Mouse (Mus musculus) lung, postnatal 0 days (tissue): Measurements from ENCODE around the gene Rnps1. TPM values are rescaled to one million over a fixed set of nuclear protein-coding genes. Genes with fewer than 3 reads are reported as not detected.
A peak's percentile ranks its signal among the peaks of the same experiment; 100 is the strongest.

Source experiments
- ATAC-seq: fragments of 200-750 bp; cut with Nextera tagmentation; 2 replicates; pipeline ENCODE4 v1.8.0; 2017; ENCODE audit warnings: moderate library complexity
- DNase-seq: peaks from one replicate; pipeline ENCODE4 v3.0.0-alpha.2; 2016; ENCODE audit warnings: low spot score
- H3K27ac ChIP-seq: fragments of 300-500 bp; sonication (generic); 2 replicates; pipeline ENCODE4 v1.5.1; 2014; ENCODE audit warnings: antibody characterized with exemption, mild to moderate bottlenecking, low read length, mixed read lengths
- H3K27me3 ChIP-seq: fragments of 300-500 bp; sonication (generic); replicated peaks from 2 replicates; pipeline ENCODE4 v1.6.1; 2014; ENCODE audit warnings: low read length, mixed read lengths; ENCODE audit not compliant: insufficient read depth
- H3K36me3 ChIP-seq: fragments of 300-500 bp; sonication (generic); 2 replicates; pipeline ENCODE4 v1.6.1; 2014; ENCODE audit warnings: low read length, mixed read lengths; ENCODE audit not compliant: insufficient read depth
- H3K4me1 ChIP-seq: fragments of 300-500 bp; sonication (generic); 2 replicates; pipeline ENCODE4 v1.6.1; 2014; ENCODE audit warnings: antibody characterized with exemption, low read depth, low read length, mixed read lengths; ENCODE audit not compliant: insufficient read depth
- H3K4me2 ChIP-seq: fragments of 300-500 bp; sonication (generic); replicated peaks from 2 replicates; pipeline ENCODE4 v1.6.1; 2014; ENCODE audit warnings: low read depth, mild to moderate bottlenecking, low read length, moderate library complexity, mixed read lengths
- H3K4me3 ChIP-seq: fragments of 300-500 bp; sonication (generic); 2 replicates; pipeline ENCODE4 v1.5.1; 2014; ENCODE audit warnings: low read depth, low read length
- H3K9ac ChIP-seq: fragments of 300-500 bp; sonication (generic); replicated peaks from 2 replicates; pipeline ENCODE4 v1.6.1; 2014; ENCODE audit warnings: low read depth, mild to moderate bottlenecking
- H3K9me3 ChIP-seq: fragments of 300-500 bp; sonication (generic); 2 replicates; pipeline ENCODE4 v1.6.1; 2016; ENCODE audit warnings: low read length, mixed read lengths
- CTCF ChIP-seq: IDR thresholded peaks from 2 replicates; pipeline ENCODE4 v1.5.1; 2016; ENCODE audit warnings: antibody characterized with exemption, mild to moderate bottlenecking
- EP300 ChIP-seq: IDR thresholded peaks from 2 replicates; pipeline ENCODE4 v1.6.1; 2016; ENCODE audit warnings: antibody characterized with exemption, mild to moderate bottlenecking, control low read depth
- WGBS: fragments of 180-500 bp; shearing (Covaris S2); extraction: QIAGEN DNeasy Blood & Tissue Kit; methylation state at CpG from one replicate; pipeline ENCODE4 v1.1.7; 2014; 5-methylcytosine and 5-hydroxymethylcytosine counted together
- polyA plus RNA-seq: library from polyadenylated mRNA; unstranded; fragments of >200 nt; fragmentation: Nextera tagmentation; extraction: Ambion mirVana; gene quantifications from 2 replicates; pipeline ENCODE4 v1.2.1, GENCODE M21; 2015

Gene Rnps1
- polyA plus RNA-seq, 1 experiment from 2014 or later, result 109 TPM

DNA sequence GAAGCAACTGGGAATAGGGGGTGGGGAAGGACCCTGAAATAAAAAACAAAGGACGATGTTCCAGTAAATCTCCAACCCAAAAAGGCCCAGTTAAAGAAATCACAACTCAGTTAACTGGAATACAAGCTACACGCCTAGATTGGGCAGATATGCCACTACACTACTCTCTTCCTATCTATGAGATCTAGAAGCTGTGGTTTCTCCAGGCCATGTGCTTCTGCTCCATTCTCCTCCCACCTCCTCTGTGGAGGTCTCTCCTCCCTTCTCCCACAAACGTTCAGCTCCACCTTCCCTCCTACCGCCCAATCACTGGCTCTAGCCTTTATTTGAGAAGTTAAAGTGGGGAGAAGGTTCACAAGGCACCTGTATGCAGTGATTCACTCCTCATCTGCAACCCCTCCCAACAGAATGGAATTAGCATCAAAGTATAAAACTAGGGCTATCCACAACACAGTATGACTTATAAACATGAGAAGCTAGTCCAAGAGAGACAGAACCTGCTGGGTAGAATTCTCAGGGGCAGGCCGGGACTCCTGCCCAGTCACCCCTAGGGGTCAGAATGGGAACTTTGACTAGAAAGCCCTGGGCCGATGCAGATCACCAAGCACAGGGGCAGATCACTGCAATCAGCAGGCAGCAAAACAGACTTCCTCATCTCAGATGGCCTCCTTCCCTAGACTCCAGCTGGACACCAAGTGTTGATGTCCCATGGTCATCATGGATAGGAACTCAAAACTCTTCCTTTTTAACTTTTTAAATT, 49.2 kb downstream of the Rnps1 start:
- H3K27ac ChIP-seq, result no peak overlapping the region

DNA sequence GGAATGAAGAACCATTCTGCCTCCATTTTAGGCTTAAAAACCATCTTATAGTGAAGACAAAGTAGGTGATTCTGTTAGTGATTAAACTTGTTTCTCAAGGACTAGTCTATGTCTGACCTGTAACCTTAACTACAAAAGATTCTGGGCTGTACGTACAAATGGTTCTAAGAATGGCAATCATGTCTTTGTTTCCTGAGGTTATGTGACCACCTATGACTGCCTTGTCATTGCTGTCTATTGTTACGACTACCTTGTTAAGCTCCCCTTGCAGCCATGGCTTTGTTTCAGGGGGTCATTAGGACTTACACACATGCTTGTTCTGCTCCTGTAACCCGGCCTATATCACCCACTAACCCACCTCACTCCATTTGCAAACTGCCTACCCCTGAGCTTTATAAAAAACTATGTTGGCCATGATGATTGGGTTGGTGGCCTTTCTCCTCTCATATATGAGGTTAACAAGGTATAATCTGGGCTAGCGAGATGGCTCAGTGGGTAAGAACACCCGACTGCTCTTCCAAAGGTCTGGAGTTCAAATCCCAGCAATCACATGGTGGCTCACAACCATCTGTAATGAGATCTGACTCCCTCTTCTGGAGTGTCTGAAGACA, 54.4 kb downstream of the Rnps1 start:
- no peak overlapping the region for H3K4me2 ChIP-seq
- no peaks in the 10 kb centered on the region for H3K9me3 ChIP-seq
- TF ChIP-seq CTCF (no peak), EP300 (no peak)
- H3K9ac ChIP-seq, result no peak overlapping the region
- H3K36me3 ChIP-seq, result no peaks in the 10 kb centered on the region
- ATAC-seq (no peak), DNase-seq (no peak)
- H3K4me3 ChIP-seq, result no peak overlapping the region
- peaks cover 20% of the 10 kb centered on the region; the same call in 1 of the 2 replicates for H3K4me1 ChIP-seq
- 88% methylated on average over 5 of the region's 5 CpGs for WGBS
- no peak overlapping the region for H3K27ac ChIP-seq
- no peaks in the 10 kb centered on the region for H3K27me3 ChIP-seq

More for the DNA sequence above, 49.2 kb downstream of the Rnps1 start:
- H3K4me2 ChIP-seq, result no peak overlapping the region
- 44% methylated on average over 6 of the region's 6 CpGs for WGBS
- TF ChIP-seq CTCF, result no peak; the same call in 1 of the 2 replicates
- TF ChIP-seq EP300, result no peak
- no peaks in the 10 kb centered on the region for H3K27me3 ChIP-seq
- H3K9ac ChIP-seq, result no peak overlapping the region
- no peaks in the 10 kb centered on the region for H3K4me1 ChIP-seq
- H3K9me3 ChIP-seq, result no peaks in the 10 kb centered on the region
- H3K4me3 ChIP-seq, result no peak overlapping the region
- no peak for DNase-seq
- ATAC-seq, result no peak
- no peaks in the 10 kb centered on the region for H3K36me3 ChIP-seq

DNA sequence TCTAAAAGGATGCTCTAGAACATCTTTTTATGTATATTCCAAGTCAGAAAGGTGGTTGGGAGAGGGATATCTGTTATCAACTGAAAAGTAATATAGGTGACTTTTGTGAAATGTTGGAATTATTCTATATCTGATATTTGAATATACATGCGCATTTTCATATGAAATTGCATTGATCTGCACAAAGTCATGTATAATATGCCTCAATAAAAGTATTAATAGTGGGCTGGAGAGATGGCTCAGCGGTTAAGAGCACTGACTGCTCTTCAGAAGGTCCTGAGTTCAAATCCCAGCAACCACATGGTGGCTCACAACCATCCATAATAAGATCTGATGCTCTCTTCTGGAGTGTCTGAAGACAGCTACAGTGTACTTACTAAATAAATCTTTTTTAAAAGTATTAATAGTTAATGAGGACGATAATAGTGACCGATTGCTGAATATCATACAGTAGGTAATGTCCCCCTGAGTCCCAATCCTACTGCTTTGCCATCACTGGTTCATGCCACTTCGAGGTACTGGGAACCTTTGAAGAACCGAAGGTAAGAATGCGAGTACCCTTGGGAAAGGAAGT, 55.1 kb downstream of the Rnps1 start:
- H3K9me3 ChIP-seq, result no peaks in the 10 kb centered on the region
- DNase-seq (no peak), ATAC-seq (no peak)
- TF ChIP-seq EP300 (no peak), CTCF (no peak)
- peak overlapping the region; percentile 34 for H3K27ac ChIP-seq
- peak overlapping the region; percentile 85 for H3K4me2 ChIP-seq
- no peaks in the 10 kb centered on the region for H3K36me3 ChIP-seq
- peaks cover 20% of the 10 kb centered on the region; the same call in 1 of the 2 replicates for H3K4me1 ChIP-seq
- no peaks in the 10 kb centered on the region for H3K27me3 ChIP-seq
- peak overlapping the region; percentile 64; the same call in 1 of the 2 replicates for H3K9ac ChIP-seq
- 17% methylated on average over 7 of the region's 7 CpGs for WGBS
- peak overlapping the region; percentile 73 for H3K4me3 ChIP-seq

DNA sequence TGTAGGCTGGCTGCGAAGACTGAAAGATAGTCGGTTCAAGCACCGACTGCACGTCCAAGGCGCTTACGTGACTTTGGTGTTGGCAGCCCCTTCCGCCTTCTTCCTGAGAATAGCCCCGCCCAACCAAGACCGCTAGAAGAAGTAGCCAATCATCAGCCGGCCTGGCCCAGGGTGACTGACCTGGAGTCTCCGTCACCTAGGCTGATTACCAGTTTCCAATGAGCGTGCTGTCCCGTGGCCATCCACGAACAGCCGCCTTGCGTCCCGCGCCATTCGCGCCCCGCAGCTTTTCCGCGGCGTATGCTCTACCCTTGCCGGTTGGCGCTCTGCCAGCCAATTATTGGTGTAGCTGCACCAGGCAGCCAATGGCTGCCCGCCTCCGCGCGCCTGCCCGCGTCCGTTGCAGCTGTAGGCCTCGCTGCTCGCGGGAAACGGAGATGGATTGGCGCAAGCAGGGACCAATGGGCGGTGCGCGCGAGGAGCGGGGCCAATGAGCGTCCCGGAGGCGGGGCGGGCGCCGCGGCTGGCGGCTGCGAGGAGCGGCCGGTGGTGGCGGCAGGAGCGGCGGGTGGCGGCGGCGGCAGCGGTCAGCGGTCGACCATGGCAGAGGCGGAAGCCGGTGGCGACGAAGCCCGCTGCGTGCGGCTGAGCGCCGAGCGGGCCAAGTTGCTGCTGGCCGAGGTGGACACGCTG, 55.7 kb downstream of the Rnps1 start, which contains the start of the genes E4f1 and Pgp:
TSS of gene E4f1 (minus strand) at position 404 of the 693 bp plus-strand sequence.
TSS of gene Pgp (plus strand) at position 483 of the 693 bp plus-strand sequence.
- under 1% methylated on average over 61 of the region's 75 CpGs for WGBS
- Histone ChIP-seq H3K4me1 (peaks cover 20% of the 10 kb centered on the region; the same call in 1 of the 2 replicates), H3K4me3 (peak within 1 kb of the TSS; percentile 73), H3K27ac (peak within 1 kb of the TSS; percentile 75), H3K27me3 (no peaks in the 10 kb centered on the region), H3K9ac (peak within 1 kb of the TSS; percentile 64), H3K36me3 (0 out of 2 replicates have a peak, but pooled peaks cover 4% of the 10 kb centered on the region), H3K4me2 (peak within 1 kb of the TSS; percentile 85), H3K9me3 (no peaks in the 10 kb centered on the region)
- ATAC-seq (peak; percentile 99), DNase-seq (peak; percentile 99)
- TF ChIP-seq EP300 (no peak), CTCF (peak; percentile 19; the same call in 1 of the 2 replicates)

DNA sequence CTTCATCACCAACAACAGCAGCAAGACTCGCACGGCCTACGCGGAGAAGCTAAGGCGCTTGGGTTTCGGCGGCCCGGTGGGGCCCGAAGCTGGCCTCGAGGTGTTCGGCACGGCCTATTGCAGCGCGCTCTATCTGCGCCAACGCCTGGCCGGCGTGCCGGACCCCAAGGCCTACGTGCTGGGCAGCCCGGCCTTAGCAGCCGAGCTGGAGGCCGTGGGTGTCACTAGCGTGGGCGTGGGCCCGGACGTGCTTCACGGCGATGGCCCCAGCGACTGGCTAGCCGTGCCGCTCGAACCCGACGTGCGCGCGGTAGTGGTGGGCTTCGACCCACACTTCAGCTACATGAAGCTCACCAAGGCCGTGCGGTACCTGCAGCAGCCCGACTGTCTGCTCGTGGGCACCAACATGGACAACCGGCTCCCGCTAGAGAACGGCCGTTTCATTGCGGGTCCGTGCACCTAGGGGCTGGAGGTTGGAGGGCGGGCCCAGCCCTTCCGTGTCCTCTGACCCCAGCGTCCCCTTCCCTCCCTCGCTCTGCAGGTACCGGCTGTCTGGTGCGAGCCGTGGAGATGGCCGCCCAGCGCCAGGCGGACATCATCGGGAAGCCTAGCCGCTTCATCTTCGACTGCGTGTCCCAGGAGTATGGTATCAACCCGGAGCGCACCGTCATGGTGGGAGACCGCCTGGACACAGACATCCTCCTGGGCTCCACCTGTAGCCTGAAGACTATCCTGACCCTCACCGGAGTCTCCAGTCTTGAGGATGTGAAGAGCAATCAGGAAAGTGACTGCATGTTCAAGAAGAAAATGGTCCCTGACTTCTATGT, 56.5 kb downstream of the Rnps1 start:
- no peaks in the 10 kb centered on the region for H3K9me3 ChIP-seq
- ATAC-seq (peak; percentile 43), DNase-seq (peak; percentile 46)
- under 1% methylated on average over 64 of the region's 68 CpGs for WGBS
- no peak for TF ChIP-seq CTCF
- peak overlapping the region; percentile 64 for H3K9ac ChIP-seq
- H3K27me3 ChIP-seq, result no peaks in the 10 kb centered on the region
- peaks cover 20% of the 10 kb centered on the region; the same call in 1 of the 2 replicates for H3K4me1 ChIP-seq
- peak overlapping the region; percentile 85 for H3K4me2 ChIP-seq
- H3K36me3 ChIP-seq, result peaks cover 12% of the 10 kb centered on the region; the same call in 1 of the 2 replicates
- peak overlapping the region; percentile 73 for H3K4me3 ChIP-seq
- H3K27ac ChIP-seq, result peak overlapping the region; percentile 75
